Mouse (Mus musculus) adrenal gland, postnatal 14 days (tissue): ENCODE measurements around the gene Gm5447. TPM values are rescaled to one million over a fixed set of nuclear protein-coding genes. Genes with fewer than 3 reads are reported as not detected.

ENCODE experiments used
- DNase-seq: peaks from one replicate; pipeline ENCODE4 v3.0.0; 2021; ENCODE audit warnings: mixed read lengths
- long read RNA-seq, 2 experiments: library from polyadenylated mRNA; stranded (forward); transcript quantifications; one replicate each; pipeline ENCODE4 v2.0.0; 2021
- total RNA-seq: library from RNA; stranded (reverse); gene quantifications from 2 replicates; pipeline ENCODE4 v1.2.3, GENCODE M21; 2021

Gene Gm5447
- not detected in 2 replicates for total RNA-seq
- long read RNA-seq, experiment 1, result 0 reads
- long read RNA-seq, experiment 2, result 0 reads

DNA sequence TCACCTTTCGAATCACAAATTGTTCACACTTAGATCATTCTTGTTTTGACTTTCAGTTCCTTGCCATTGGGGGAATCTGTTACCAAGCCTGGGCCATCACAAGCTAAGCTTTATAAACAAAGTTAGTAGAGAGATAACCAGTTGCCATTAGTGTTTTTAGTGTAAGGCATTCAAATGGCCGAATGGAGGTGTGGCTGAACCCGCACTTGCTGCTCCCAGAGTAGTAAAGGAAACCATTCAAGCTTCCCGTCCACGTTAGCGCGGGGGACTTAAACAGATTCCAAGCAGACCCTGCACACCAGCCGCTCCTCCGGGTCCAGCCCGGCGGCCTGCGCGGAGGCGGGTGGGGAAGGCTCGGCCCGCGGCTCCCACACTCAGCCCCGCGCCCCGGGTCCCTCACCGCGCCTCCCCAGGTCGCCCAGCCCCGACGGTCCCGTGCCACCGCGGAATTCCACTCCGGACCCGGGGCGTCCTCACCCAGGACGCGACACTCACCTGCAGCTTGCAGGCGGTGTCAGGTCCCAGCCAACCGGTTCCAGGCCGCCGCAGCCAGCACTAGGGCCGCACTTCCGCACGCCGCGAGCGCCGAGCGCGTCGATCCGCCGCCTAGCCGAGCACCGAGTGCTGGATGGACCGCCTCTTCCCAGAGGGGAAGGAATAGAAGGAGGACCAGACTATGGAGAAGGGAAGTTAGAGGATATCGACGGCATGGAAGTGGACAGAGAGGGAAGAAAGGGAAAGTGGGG is at the start of gene Gm5447, which contains the start of gene Exoc2:
TSS of gene Gm5447 (plus strand) at position 704 of the 746 bp plus-strand sequence.
TSS of gene Exoc2 (minus strand) at position 593 of the 746 bp plus-strand sequence.
- peak; percentile 92 for DNase-seq

DNA sequence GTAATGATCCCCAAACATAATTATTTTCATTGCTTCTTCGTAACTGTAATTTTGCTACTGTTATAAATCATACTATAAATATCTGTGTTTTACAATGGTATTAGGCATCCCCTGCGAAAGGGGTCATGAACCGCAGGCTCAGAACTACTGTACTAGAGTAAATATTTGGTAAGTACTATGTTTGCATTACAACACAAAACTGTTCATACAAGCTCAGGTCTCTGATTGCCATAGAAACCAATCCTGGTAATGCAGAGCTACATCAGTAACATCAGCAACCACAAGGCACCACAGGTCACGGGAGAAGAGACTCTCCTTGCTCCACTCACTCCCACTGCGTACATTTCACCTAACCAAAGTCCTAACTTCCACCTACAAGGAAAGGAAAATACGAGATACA is 49.7 kb upstream of the Gm5447 start:
- no peak for DNase-seq

DNA sequence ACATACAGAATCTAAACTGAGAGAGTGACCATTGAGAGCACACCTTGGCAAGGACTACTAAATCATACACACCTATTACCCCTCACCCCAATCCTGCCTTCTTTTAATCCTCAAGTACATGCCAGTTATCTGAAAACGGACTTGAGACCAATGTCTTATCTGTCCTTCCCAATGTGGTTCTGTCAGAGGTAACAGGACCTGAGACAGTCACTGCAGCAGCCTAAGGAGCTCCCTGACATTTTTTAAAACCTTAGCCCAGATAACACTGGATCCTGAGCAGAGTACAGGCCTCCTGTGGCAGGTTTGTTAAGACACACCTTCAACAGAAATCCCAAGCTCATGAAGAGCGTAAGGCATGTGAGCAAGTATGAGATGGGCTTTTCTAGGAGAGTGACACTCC is 44.9 kb upstream of the Gm5447 start:
- DNase-seq, result no peak

DNA sequence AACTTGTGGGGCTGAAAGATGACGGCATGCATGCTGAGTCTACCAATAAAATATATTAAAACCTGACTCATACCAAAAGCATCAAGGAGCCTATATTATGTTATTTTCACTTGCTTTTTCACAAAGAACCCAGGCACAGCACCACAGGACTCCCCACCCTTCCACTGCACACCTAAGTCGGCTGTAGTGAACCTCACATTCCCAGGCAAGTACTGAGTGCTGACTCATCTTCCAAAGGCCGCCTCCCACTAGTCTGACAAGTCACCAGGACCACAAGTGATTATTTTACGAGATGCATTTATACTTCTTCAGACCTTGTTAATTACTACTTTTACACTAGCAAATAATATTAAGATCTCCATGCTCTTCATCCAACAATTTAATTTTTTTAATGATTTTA is 42.4 kb upstream of the Gm5447 start:
- no peak for DNase-seq

DNA sequence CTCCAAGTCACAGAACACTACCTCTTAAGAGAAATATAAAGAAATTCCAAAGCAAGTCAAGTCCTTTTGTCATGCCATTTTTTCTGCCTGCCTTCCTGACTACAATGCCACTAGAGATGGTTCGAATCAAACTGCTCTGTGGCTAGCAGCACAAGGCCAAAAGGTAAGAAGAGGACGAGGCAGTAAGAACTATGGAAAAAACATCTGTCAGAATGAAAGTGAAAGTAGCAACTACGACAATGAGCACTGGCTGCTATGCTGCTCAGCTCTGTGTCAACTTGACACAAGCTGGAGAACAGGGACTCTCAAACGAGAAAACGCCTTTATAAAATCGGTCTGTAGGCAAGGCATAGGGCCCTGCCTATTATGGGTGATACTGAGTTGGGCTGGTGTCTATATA is 41.0 kb upstream of the Gm5447 start:
- no peak for DNase-seq

DNA sequence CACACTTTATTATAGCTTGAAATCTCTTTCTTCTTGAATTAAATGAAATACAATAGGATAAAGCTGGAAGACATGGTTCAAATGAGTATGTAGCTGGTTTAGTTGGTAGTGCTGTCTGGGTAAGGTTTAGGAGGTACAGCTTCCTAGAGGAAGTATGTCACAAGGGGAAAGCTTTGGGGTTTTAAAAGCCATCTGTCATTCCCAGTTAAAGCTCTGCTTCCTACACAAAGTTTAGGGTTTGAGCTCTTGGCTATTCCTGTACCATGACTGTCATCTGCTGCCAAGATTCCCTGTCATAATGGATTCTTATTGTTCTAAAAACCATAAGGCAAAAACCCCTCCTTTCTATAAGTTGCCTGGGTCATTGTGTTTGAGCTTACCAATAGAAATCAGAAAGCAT is 28.2 kb upstream of the Gm5447 start:
- DNase-seq, result no peak

DNA sequence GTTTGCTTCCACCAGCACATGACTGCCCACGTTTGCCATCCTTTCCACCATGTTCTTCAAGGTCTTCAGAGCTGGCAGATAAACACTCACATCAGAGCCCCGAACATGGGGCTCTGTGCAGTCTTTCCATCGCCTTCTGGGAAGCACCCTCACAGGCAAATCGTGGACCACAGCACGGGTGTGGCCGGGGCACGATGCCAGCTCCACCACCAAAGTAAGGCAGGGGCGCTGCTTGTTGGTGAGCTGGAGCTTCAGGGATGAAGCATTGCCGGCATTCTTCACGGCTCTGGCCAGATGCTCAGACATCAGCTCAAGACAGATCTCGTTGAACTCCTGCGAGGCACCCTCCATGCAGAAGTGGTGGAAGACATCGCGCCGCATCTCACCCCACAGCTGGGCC is 26.9 kb upstream of the Gm5447 start:
- no peak for DNase-seq

DNA sequence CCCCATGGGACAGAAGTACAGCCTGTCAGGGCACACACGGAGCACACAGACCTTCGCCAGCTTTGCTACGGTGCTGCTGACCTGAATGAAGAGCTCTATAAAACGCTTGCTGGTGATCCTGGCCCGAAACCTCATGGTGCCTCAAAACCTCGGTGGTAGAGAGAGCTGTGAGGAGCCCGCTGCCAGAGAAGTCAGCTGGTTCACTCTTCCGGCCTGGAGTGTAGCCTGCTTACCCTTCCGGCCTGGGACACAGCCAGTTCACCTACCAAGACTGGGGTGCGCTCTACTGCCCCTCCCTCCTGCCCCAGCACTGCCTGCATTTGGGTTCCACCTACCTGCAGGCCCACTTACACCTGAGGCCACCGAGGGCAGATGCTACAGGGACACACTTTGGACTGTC is 26.5 kb upstream of the Gm5447 start, which contains the start of gene Hus1b:
TSS of gene Hus1b (minus strand) at position 220 of the 400 bp plus-strand sequence.
- DNase-seq, result no peak

DNA sequence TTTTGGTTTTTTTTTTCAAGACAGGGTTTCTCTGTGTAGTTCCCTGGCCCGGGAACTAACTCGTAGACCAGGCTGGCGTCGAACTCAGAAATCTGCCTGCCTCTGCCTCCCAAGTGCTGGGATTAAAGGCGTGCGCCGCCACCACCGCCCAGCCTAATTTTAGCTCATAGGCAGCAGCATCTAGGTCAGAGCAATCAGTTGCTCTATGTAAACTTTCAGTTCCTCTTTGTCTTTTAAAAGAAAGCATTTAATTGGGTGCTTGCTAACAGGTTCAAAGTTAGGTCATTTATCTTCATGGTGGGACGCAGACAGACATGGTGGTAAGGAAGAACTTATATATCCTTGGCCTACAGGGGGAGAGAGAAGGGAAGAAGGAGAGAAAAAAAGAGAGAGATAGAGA is 24.8 kb upstream of the Gm5447 start:
- DNase-seq, result no peak

DNA sequence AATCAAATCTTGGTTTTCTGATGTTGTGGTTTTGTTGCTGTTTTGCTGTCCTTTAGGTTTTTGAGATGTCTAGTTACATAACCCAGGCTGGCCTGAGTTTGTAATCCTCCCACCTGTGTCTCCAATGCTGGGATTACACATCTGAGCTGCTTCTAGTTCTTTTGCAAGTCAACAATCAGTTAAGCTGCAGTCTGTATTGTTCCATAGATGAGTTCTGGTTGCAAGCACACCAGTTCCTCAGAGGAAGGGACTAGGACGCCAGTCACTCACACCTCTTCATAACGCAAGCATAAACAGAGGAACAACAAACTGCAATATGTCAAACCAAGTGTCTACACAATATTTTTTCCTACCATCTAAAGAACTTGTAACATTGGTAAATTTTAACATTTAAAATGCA is 22.0 kb upstream of the Gm5447 start:
- no peak for DNase-seq

DNA sequence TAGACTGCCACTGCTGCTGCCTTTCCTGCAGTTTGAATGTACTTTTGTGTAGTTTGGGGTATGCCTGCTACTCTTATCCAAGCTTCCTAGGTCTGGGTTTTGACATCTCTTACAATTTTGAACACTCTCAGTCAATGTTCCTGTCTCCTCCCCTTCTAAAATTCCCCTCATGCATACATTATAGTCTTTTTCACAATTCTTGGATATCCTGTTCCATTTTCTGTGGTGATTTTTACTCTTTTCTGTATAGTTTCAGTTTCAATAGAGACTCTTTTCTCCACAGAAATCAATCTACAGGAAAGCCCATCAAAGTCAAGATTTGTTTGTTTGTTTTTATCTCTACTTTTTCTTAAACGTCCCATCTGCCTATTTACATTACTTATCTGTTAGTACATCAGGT is 20.4 kb upstream of the Gm5447 start:
- no peak for DNase-seq

DNA sequence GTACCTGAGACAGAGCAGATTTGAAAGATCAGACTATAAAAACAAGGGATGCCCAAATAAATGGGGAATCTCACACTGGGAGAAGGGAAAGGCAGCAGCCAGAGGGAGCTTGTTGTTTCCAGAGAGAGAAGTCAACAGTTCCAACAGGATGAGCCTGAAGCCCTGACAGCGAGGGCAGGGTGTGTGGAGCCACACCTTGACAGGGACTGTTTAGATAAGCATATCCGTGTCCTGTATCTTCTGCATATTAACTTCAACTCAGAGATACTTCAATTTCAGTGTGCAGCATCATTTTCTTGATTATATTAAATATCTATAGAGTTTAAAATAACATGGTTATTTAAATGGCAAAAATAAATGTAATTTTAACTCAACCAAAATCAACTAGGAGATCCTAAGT is 13.3 kb upstream of the Gm5447 start:
- no peak for DNase-seq

DNA sequence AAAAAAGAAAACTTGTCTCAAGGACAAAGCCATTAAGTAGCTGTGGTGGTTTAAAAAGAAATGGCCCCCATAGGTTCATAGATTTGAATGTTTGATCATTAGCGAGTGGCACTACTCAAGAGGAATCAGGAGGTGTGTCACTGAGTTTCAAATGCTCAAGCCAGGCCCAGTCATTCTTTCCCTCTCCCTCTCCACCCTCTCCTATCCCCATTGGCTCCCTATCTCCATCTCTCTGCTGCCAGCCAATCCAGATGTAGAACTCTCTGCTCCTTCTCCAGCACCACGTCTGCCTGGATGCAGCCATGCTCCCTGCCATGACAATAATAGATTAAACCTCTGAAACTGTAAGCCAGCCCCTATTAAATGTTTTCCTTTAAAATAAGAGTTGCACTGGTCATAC is 12.1 kb upstream of the Gm5447 start:
- no peak for DNase-seq

DNA sequence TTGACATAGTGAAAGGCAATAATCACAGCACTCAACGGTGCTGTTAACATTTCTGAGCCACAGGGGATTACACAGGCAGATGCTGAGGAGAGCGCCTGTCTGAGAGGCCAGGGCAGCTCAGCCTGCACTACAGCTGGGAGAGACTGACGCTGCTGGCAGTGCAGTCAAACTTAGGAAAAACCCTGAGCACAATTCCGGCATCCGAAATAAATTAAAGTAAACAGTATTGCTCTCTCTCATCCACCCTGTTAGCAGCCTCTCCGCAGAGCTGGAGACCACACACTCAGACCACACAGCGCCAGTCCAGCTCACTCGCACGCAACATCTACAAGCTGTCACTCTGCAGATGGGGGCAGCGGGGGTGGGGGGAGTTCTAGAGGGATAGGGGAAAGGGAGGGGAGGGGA is 7.5 kb upstream of the Gm5447 start:
- DNase-seq, result no peak

DNA sequence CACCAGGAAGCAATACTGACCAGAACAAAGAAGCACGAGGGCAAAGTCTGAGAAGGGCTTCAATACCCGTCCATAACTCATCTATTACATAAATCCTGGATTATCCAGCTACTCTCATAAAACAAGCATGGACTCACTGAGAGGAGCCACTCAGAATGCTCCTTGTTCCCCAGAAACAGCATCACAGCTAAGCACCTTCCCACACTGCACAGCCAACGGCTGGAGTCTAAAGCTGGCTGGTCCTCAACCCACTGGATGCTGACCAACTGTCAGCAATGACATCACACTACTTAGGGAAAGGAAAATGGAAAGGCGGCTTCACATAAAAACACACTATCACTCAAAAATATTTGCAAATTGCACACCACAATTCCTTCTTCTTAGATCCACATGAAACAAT is 5.7 kb upstream of the Gm5447 start:
- DNase-seq, result no peak

DNA sequence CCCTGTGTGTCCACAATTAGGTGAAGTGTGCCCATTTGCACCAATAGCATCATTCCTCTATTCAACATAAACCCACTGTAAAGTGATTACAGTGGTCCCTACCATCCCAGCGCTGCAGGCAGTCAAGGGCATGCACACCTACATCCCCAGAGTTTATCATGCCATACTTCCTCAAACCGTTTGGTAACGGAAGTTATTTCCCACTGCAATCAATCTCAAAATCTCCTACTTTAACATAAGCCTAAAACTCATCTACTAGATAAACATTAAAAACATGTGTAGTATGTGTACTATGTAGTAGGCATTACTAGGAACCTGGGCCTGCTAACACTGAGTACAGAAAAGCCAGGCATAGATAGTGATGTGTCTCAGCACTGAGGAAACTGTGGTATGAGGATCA is 3.0 kb upstream of the Gm5447 start:
- no peak for DNase-seq

DNA sequence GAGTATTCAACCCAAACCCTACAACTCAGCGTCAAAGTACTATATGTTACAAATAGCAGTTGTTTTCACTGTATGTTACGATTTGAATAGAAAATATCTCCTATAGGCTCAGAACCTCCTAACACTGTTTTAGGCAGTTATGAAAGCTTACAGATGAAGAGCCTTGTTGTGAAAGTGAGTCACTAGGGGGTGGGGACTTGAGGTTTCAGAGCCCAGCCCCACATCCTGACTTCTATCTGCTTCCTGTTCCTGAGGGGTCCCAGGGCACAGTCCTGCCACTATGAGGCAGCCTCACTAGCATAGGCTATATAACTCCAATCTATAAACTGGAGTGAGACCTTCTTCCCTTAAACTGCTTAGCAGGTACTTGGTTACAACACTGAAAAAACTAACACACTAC is 1.9 kb upstream of the Gm5447 start:
- DNase-seq, result no peak

DNA sequence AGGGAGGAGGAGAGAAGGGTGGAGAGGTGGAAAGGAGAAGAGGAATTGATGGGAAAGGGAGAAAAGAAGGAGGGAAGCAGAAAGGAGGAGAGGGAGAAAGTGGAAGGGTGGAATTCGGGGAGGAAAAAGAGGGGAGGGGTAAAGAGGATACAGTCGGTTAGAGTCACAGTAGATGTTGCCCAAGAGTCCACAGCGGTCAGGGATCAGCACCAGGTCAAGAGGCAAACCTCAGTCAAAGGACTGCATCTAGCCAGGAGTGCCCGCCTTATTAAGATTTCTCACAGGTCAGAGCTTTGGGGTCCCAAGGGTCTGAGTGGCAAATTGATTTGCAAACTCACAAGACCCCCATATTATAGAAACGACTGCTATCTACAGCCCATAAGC is 235 bp downstream of the Gm5447 start:
- DNase-seq, result peak; percentile 12

DNA sequence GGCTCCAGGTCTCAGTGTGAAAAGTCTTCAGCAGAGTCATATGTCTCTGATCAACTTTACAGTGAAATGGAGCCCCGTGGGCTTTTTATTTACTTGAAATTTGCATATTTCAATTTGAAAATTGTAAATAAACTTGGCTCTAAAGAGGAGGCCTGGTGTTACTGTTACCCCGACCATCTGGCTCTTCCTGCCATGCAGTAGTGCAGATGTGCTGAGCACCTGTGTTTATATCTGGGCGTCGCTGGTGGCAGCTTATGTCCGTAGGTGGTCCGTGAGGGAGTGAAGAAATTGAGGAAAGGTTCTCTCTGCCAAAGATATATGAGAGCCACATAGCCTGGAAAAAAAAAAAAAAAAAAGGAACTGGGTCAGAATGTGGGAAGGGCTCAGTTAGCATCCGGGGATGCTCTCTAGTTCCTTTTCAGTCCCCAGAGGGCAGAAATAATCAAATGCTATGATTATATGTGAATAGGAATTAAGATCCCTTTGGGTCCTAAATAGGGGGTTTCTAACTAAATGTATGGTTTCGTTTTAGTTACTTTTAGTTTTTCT is 2.6 kb downstream of the Gm5447 start:
- DNase-seq, result no peak

DNA sequence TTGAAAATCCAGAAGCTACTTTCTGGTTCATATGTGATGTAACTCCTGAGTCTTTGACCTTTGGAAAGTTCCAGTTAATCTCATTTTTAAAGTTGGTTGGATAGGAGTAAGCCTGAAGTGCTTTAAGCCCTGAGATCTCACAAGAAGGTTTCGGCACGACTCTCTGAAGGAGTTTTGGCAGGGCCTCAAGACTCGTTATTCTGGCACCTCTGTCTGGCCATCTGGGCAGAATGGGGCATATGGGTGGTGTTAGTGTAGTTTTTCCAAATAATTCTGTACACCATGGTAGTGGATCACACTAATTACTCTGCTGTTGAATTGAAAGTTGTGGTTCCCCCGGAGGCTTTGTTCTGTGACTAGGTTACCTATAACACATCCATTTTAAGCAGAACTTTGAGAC is 4.2 kb downstream of the Gm5447 start:
- no peak for DNase-seq

DNA sequence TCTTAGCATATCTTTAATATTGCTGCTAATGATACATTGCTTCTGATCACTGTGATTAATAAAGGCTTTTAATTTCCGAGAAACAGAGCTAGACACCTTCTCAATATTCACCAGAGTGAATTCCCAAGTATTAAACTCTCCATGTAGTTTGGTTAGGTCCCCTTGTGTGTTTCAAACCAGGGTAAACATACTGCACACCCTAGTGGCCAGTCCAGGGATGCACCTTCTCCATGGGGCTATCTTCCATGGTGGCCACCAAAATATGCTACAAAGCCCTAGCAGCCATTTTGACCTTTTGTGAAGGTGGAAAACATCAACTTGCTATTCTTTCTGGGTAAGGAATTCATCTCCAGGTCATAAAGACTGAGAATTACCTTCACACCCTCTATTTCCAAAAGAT is 7.7 kb downstream of the Gm5447 start:
- DNase-seq, result peak; percentile 74

DNA sequence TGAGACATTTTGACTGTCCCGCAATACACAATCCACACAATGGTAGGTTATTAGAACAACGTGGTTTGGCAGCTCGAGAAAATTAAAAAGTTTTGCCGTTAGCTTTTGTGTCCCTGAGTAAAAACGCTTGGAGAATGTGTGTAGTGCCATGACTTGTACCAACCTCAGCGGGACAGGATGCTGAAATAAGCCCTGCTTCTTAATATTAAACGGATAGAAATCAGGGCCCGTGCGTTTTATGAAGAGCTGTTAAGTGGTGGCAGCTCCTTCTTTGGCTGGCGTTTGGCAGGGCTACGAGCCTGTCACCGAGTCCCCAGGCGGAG is 11.2 kb downstream of the Gm5447 start:
- DNase-seq, result no peak

DNA sequence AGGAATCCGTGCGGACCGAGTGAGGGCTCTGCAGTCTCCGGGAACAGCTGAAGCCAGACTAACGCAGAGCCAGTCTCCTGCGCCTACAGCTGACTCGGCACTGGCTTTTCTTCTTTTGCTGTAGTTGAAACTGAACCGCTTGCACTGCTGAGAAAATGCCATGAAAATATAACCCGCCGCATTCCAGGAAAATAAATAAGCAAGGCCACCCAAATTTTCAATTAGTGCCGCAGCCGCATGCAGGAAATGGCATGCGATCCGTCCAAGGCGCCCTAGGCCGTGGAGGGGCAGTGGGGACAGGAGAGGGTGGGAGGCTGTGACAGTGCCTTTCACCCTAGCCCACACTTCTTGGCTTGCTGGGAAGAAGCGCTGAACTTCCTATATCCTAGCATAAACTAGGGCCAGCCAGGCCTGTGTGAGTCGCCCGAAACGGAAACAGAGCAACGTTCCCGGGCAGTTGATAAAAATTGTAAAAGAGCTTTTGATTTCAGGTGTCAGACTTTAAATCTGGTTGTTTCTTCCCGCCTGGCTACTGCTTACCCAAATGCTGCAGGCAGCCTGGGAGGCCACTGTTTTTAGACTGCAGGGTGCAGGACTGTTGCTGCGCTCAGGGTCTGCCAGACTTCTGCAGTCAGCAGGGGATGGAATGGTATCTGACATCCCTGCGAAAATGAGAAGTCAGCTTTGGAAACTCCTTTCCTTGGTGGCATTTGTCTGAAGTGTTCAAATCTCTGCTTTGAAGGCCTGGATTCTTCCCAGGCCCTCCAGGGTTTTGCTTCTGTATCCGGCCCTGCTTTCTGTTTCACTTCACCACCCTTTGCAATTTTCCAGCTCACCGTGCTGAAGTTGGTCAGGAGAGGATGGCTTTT is 11.8 kb downstream of the Gm5447 start:
- peak; percentile 71 for DNase-seq
